Mouse (Mus musculus) heart, embryonic 15.5 days (tissue): Measurements from ENCODE around the gene Nkiras1. TPM values are rescaled to one million over a fixed set of nuclear protein-coding genes. Genes with fewer than 3 reads are reported as not detected.
"Not testable (repeated sequence)": the region's sequence is repeated elsewhere in the genome, so short reads cannot be mapped to it uniquely, and the experiment has no call there.

Experiments used
- ATAC-seq: fragments of 200-750 bp; cut with Nextera tagmentation; replicated peaks from 2 replicates; pipeline ENCODE4 v1.8.0; 2017; ENCODE audit warnings: low read depth, moderate TSS enrichment; ENCODE audit not compliant: insufficient number of reproducible peaks, insufficient read depth, low FRiP score
- H3K27ac ChIP-seq: fragments of 300-500 bp; sonication (generic); 2 replicates; pipeline ENCODE4 v1.5.1; 2015; ENCODE audit warnings: mild to moderate bottlenecking, inconsistent platforms
- H3K27me3 ChIP-seq: fragments of 300-500 bp; sonication (generic); 2 replicates; pipeline ENCODE4 v1.6.1; 2015; ENCODE audit warnings: inconsistent platforms
- H3K36me3 ChIP-seq: fragments of 300-500 bp; sonication (generic); 2 replicates; pipeline ENCODE4 v1.6.1; 2015; ENCODE audit warnings: mild to moderate bottlenecking, inconsistent platforms
- H3K4me1 ChIP-seq: fragments of 300-500 bp; sonication (generic); replicated peaks from 2 replicates; pipeline ENCODE4 v1.6.1; 2015; ENCODE audit warnings: inconsistent platforms
- H3K4me2 ChIP-seq: fragments of 300-500 bp; sonication (generic); 2 replicates; pipeline ENCODE4 v1.6.1; 2015; ENCODE audit warnings: inconsistent platforms, mild to moderate bottlenecking, moderate library complexity
- H3K4me3 ChIP-seq: fragments of 300-500 bp; sonication (generic); 2 replicates; pipeline ENCODE4 v1.5.1; 2015; ENCODE audit warnings: mild to moderate bottlenecking, inconsistent platforms
- H3K9ac ChIP-seq: fragments of 300-500 bp; sonication (generic); 2 replicates; pipeline ENCODE4 v1.6.1; 2015; ENCODE audit warnings: mild to moderate bottlenecking, inconsistent platforms
- H3K9me3 ChIP-seq: fragments of 300-500 bp; sonication (generic); replicated peaks from 2 replicates; pipeline ENCODE4 v1.6.1; 2016; ENCODE audit warnings: inconsistent platforms
- WGBS: fragments of 180-500 bp; shearing (Covaris S2); methylation state at CpG from one replicate; pipeline ENCODE4 v1.1.7; 2015; ENCODE audit warnings: mixed read lengths; 5-methylcytosine and 5-hydroxymethylcytosine counted together
- polyA plus RNA-seq: library from polyadenylated mRNA; unstranded; fragments of >200 nt; fragmentation: Nextera tagmentation; extraction: Ambion mirVana; gene quantifications from 2 replicates; pipeline ENCODE4 v1.2.1, GENCODE M21; 2015

The Nkiras1 gene
- polyA plus RNA-seq, 1 experiment from 2014 or later, result 22.0 TPM

- H3K36me3 ChIP-seq, result no peaks in the 10 kb centered on the region
- H3K4me2 ChIP-seq, result peak overlapping the region; percentile 83
- peak overlapping the region; percentile 97 for H3K27ac ChIP-seq
- H3K9me3 ChIP-seq, result no peaks in the 10 kb centered on the region
- no peaks in the 10 kb centered on the region for H3K27me3 ChIP-seq
- WGBS, result under 1% methylated on average over 71 of the region's 71 CpGs
- H3K4me1 ChIP-seq, result peaks cover 23% of the 10 kb centered on the region
- H3K4me3 ChIP-seq, result peak overlapping the region; percentile 82
- ATAC-seq, result peak; percentile 89
- H3K9ac ChIP-seq, result peak overlapping the region; percentile 80
These were observed 32.7 kb upstream of the Nkiras1 start for GRCm38 (mm10) chr14:18238131-18238749.

- Histone ChIP-seq H3K36me3 (no peaks in the 10 kb centered on the region), H3K4me3 (peak within 1 kb of the TSS; percentile 82), H3K4me2 (peak within 1 kb of the TSS; percentile 83), H3K9ac (peak within 1 kb of the TSS; percentile 80), H3K27me3 (no peaks in the 10 kb centered on the region), H3K27ac (peak within 1 kb of the TSS; percentile 97), H3K9me3 (no peaks in the 10 kb centered on the region), H3K4me1 (peaks cover 15% of the 10 kb centered on the region)
- ATAC-seq, result peak; percentile 93
- WGBS, result under 1% methylated on average over 64 of the region's 66 CpGs
These were observed 31.9 kb upstream of the Nkiras1 start, which contains the start of gene Nr1d2 for GRCm38 (mm10) chr14:18238750-18239731. TSS of gene Nr1d2 (minus strand) at chr14:18239127.

- Histone ChIP-seq H3K27ac (no peak overlapping the region), H3K9me3 (no peaks in the 10 kb centered on the region), H3K4me2 (no peak overlapping the region), H3K9ac (no peak overlapping the region), H3K36me3 (no peaks in the 10 kb centered on the region), H3K4me1 (peaks cover 8% of the 10 kb centered on the region; the same call in 1 of the 2 replicates), H3K4me3 (no peak overlapping the region), H3K27me3 (no peaks in the 10 kb centered on the region)
- WGBS, result 57% methylated on average over 7 of the region's 7 CpGs
- ATAC-seq, result no peak
These were observed 30.8 kb upstream of the Nkiras1 start for GRCm38 (mm10) chr14:18240132-18240531.

GRCm38 (mm10) chr14:18241786-18242185 is 29.1 kb upstream of the Nkiras1 start:
- 76% methylated on average over 4 of the region's 4 CpGs for WGBS
- ATAC-seq, result no peak
- Histone ChIP-seq H3K4me1 (peaks cover 8% of the 10 kb centered on the region; the same call in 1 of the 2 replicates), H3K36me3 (no peaks in the 10 kb centered on the region), H3K9me3 (no peaks in the 10 kb centered on the region), H3K27me3 (no peaks in the 10 kb centered on the region), H3K4me3 (no peak overlapping the region), H3K27ac (no peak overlapping the region), H3K4me2 (no peak overlapping the region), H3K9ac (no peak overlapping the region)

GRCm38 (mm10) chr14:18242638-18243130 is 28.3 kb upstream of the Nkiras1 start:
- Histone ChIP-seq H3K9ac (no peak overlapping the region), H3K27me3 (no peaks in the 10 kb centered on the region), H3K4me1 (peaks cover 2% of the 10 kb centered on the region; the same call in 1 of the 2 replicates), H3K9me3 (no peaks in the 10 kb centered on the region), H3K4me3 (no peak overlapping the region), H3K36me3 (no peaks in the 10 kb centered on the region), H3K27ac (no peak overlapping the region), H3K4me2 (no peak overlapping the region)
- no peak for ATAC-seq
- WGBS, result 74% methylated on average over 21 of the region's 21 CpGs

GRCm38 (mm10) chr14:18261203-18261602 is 9.7 kb upstream of the Nkiras1 start:
- H3K9ac ChIP-seq, result no peak overlapping the region
- no peaks in the 10 kb centered on the region for H3K36me3 ChIP-seq
- no peaks in the 10 kb centered on the region for H3K27me3 ChIP-seq
- H3K9me3 ChIP-seq, result no peaks in the 10 kb centered on the region
- H3K4me1 ChIP-seq, result peaks cover 6% of the 10 kb centered on the region
- no peak for ATAC-seq
- WGBS, result 82% methylated on average over 3 of the region's 3 CpGs
- H3K4me2 ChIP-seq, result no peak overlapping the region
- no peak overlapping the region for H3K4me3 ChIP-seq
- H3K27ac ChIP-seq, result no peak overlapping the region

GRCm38 (mm10) chr14:18263427-18263826 is 7.5 kb upstream of the Nkiras1 start:
- peak overlapping the region; percentile 16; the same call in 1 of the 2 replicates for H3K27ac ChIP-seq
- peaks cover 20% of the 10 kb centered on the region for H3K36me3 ChIP-seq
- H3K4me2 ChIP-seq, result no peak overlapping the region
- no peak overlapping the region for H3K4me3 ChIP-seq
- no peak for ATAC-seq
- H3K27me3 ChIP-seq, result no peaks in the 10 kb centered on the region
- H3K4me1 ChIP-seq, result peaks cover 6% of the 10 kb centered on the region
- H3K9ac ChIP-seq, result no peak overlapping the region
- H3K9me3 ChIP-seq, result no peaks in the 10 kb centered on the region
- WGBS, result 23% methylated on average over 4 of the region's 4 CpGs

GRCm38 (mm10) chr14:18269947-18270528 is 898 bp upstream of the Nkiras1 start:
- H3K4me3 ChIP-seq, result peak overlapping the region; percentile 76
- peaks cover 10% of the 10 kb centered on the region; the same call in 1 of the 2 replicates for H3K4me1 ChIP-seq
- H3K27me3 ChIP-seq, H3K9me3 ChIP-seq, ATAC-seq: not testable (repeated sequence)
- peak overlapping the region; percentile 85 for H3K27ac ChIP-seq
- peak overlapping the region; percentile 69 for H3K4me2 ChIP-seq
- H3K36me3 ChIP-seq, result peaks cover 23% of the 10 kb centered on the region
- H3K9ac ChIP-seq, result peak overlapping the region; percentile 89
- under 1% methylated on average over 24 of the region's 24 CpGs for WGBS

GRCm38 (mm10) chr14:18271666-18272065 is 730 bp downstream of the Nkiras1 start:
- H3K27ac ChIP-seq, result peak overlapping the region; percentile 83
- peaks cover 19% of the 10 kb centered on the region for H3K36me3 ChIP-seq
- no peaks in the 10 kb centered on the region for H3K27me3 ChIP-seq
- H3K4me2 ChIP-seq, result peak overlapping the region; percentile 70
- no peaks in the 10 kb centered on the region for H3K9me3 ChIP-seq
- H3K9ac ChIP-seq, result peak overlapping the region; percentile 68
- peak overlapping the region; percentile 76 for H3K4me3 ChIP-seq
- 4% methylated on average over 7 of the region's 7 CpGs for WGBS
- no peak for ATAC-seq
- peaks cover 10% of the 10 kb centered on the region; the same call in 1 of the 2 replicates for H3K4me1 ChIP-seq

- H3K27me3 ChIP-seq, result no peaks in the 10 kb centered on the region
- peaks cover 24% of the 10 kb centered on the region for H3K36me3 ChIP-seq
- no peak overlapping the region for H3K9ac ChIP-seq
- peaks cover 7% of the 10 kb centered on the region; the same call in 1 of the 2 replicates for H3K4me1 ChIP-seq
- no peak overlapping the region for H3K4me2 ChIP-seq
- H3K27ac ChIP-seq, result no peak overlapping the region
- no peaks in the 10 kb centered on the region for H3K9me3 ChIP-seq
- H3K4me3 ChIP-seq, result no peak overlapping the region
- 74% methylated on average over 1 of the region's 1 CpGs for WGBS
- no peak for ATAC-seq
These were observed 3.6 kb downstream of the Nkiras1 start for GRCm38 (mm10) chr14:18274526-18274925.

GRCm38 (mm10) chr14:18280375-18280774 is 9.4 kb downstream of the Nkiras1 start:
- no peak overlapping the region for H3K4me2 ChIP-seq
- no peaks in the 10 kb centered on the region for H3K27me3 ChIP-seq
- no peaks in the 10 kb centered on the region for H3K4me1 ChIP-seq
- no peak overlapping the region for H3K4me3 ChIP-seq
- no peak overlapping the region for H3K27ac ChIP-seq
- no peak overlapping the region for H3K9ac ChIP-seq
- peaks cover 36% of the 10 kb centered on the region for H3K36me3 ChIP-seq
- WGBS, result 88% methylated on average over 5 of the region's 5 CpGs
- no peaks in the 10 kb centered on the region for H3K9me3 ChIP-seq
- no peak for ATAC-seq
